Mouse (Mus musculus) spleen, adult 18-20 months (tissue): ENCODE measurements around the gene B3galnt1.
"Not testable (repeated sequence)": the region's sequence is repeated elsewhere in the genome, so short reads cannot be mapped to it uniquely, and the experiment has no call there.

ENCODE experiments used
- DNase-seq, 2 experiments: peaks; one replicate each; pipeline ENCODE4 v3.0.0; 2022; ENCODE audit warnings: mixed read lengths in 2 of 2

The B3galnt1 gene

DNA sequence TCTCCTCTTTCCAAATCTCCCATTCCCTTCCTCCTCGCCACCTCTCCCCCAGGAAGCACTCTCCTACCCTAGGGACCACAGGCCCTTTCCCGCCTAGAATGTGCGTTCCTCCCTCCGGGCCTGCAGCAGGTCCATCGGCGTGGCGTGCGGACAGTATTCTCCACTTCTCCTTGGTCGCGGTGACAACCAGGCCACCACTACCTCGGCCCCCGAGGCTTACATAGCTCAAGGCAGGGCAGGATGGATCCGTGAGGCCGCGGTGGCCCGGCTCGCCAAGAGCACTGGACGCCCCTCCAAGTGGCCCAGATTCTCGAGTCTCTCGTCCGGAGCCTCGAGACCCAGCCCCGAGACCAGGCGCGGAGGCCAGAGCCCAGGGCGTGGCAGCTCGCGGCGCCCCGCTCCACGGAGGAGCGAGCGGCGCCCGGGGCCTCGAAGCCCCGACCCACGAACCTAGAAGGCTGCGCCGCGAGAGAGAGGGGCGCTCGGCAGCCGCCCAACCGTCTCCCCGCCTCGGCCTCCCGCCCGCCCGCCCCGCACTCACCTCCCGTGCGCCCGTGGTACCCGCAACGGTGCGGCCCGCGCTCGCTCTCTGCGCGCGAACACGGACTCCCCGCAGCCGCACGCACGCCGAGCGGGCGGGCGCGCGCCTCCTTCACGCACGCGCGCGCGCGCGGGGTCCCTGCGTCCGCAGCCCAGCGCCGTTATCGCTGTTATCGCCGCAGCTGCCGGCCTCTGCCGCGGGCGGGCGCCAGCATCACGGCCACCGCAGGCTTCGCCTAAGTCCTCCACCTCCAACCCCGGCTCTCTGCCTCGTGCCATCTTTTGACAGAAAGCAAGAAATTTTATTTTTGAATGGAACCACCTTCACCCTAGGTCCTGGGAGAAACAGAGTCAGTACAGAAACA is at the start of gene B3galnt1:
B3galnt1 (minus strand) TSS at position 700 of the 905 bp plus-strand sequence.
- DNase-seq, result peak; percentile 27 to 37

DNA sequence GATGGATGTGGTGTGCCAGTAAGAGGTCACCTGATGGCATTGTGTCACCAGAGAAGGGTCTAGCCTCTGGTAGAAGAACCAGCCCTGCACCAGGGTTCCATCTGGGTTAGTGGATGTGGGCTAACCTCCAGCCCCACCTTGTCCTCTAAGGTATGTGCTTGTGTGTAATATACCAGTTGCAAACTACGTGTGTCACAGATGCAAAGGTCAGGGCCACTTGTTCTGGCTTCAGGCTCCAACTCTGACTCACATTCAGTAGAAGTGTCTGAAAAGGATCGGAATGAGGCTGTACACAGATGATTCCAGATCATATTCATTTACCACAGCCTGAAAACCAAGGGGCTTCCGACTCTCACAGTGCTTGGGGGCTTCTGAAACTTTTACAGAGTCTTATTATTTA is 35.8 kb upstream of the B3galnt1 start:
- no peak for DNase-seq

DNA sequence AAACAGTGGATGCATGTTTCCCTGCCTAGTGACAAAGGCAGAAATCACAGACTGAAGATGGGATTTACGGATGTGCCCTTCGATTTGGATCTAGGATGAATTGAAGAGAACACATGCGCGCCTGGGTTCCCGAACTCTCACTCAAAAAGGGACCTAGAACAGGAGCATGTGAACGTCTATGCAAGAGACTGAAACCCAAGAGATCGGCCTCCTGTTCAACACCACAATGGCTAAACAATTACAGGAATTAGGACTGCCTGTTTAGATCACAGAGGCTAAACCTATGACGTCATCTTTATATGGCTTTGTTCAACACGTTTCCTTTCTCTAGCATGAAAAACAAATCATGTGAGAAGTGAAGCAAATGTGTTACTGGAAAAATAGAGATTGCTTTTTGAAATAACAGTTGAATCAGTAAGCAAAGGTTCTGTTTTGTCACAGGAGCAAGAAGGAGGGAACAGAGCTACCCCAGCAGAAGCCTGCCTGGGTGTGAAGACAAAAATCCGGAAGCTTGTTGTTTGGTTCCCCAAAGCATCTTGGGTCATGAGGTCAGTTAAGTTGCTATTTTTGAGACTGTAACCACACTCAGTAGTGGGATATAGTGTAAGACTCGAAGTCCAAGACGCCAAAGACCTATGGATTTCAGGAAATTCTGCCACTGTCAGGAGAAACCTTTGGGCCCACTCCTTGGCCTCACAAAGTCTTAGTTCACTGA is 35.1 kb upstream of the B3galnt1 start:
- DNase-seq, result no peak

DNA sequence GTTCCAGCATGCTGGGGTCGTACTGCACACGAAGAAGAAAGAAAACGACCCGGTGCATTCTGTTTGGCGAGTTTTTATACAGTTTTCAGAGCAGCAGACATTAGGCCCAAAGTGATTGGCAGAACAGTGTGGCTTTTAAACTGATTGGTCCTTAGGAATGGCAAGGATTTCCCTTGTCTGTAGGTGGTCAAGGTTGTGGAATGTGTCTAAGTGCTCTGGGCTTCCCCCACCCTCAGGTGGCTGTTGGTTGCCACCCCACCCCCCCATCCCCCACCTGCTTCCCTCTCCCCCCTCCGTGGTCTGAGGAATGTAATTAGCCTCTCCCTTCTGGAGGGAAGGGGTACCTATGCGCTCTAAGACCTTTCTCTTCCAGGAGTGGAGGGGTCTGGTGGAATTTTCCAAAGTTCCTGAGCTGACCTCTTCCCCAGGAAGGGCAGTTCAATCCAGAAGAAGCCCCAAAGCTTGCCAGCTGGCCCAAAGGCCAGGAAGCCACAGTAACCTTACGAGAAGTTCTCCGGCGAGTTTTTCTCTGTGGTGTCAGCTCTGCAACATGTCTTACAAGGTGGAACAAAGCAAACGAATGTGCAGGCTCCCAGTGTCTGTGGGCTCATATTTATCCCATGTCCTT is 28.3 kb upstream of the B3galnt1 start:
- no peak for DNase-seq

DNA sequence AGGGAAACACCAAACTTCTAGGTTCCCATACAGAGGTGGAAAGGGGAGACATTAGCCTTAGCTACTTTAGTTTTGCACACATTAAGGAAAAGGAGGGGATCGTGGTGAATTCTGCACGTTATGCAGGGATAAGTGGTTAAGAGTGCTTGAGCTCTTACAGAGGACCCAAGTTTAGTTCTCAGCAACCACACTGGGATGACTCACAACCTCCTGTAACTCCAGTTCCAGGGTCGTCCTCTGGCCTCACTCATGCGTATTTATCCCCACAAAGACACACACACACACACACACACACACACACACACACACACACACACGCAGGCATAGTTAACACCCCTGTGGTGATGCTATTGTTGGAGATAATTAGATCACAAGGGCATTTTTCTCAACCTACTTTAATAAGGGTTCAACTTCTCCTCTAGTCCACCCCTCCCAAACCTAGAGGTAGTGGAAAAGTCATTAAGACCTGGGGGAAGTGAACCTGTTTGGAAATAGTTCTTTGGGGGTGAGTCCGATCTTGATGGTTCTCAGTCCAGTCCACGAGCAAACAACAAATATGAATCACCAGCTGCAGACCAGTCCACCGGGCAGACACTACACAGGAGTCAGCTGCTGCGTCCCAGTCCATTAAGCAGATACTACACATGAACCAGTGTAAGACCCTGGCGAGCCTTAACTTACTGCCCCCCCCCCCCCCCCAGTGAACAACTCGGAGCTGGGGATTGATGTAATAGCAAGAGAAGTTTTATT is 27.6 kb upstream of the B3galnt1 start:
- DNase-seq, result no peak

DNA sequence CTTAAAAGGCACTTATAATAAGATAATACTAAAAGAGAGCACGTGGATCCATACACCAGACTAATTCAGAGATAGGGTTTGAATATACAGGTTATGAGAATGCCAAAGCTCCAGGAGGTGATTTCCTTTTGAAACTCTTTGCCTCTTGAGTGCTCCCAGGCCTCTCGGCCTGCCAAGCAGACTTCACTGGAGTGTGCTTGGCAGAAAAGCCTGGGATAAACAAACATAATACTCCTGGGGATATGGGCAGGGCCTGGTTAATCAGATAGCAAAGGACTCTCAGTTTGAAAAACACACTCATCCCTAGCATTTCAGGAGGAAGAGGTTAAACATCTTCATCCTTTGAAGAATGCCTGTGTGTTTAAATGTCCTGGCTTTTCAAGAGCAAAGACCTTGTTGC is 25.4 kb upstream of the B3galnt1 start:
- no peak for DNase-seq

DNA sequence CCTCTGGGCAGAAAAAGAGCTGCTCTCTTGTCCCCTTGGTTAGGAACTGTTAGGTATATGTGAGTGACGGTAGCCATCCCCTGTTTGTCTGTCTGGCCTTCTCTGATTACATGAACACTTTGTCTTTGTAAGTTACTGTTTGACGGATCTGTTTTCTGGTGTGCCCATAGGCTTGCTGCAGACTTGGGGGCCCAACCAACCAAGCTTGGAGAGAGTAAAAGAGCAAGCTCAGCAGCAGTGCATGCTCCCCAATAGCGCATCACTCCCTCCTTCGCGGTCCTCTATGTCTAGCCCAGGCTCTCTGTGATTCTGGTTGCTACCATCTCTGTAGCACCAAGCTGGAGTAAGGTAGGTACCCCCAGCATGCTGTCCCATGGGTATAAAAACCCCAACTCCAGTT is 9.1 kb upstream of the B3galnt1 start:
- DNase-seq, result no peak

DNA sequence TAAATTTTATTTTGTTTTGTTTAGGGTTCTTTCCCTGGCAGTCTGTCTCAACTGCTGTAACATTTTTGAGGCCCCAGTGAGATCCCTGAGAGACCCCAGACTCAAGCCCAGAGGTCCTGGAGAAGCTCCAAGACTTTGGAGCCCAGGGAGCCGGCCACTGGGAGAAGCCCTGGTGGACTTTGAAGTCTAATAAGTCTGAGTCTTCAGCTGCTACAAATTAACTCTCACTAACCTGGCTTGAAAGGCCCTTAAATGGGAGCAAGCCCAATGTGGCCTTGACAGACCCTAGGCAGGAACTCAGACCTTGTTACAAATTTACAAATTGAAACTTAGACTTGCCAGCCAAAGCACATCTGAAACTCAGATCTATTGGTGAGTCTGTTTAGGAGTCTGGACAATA is 8.7 kb upstream of the B3galnt1 start:
- DNase-seq, result no peak

DNA sequence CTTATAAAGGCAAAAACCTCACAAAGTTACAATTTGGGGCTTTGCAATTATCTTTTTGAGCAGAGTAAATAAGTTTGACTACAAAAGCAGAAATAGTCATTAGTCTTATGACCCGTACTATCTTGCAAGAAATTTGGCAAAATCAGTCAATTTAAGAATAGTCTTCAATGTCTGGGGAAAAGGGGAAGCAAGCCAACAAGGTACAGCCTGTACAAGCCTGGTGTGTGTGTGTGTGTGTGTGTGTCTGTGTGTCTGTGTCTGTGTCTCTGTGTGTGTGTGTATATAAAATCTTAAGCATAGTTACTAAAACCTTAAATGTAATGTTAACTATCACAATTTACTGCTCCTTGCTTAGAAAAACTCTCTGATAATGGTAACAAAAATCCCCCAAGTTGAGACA is 8.2 kb upstream of the B3galnt1 start:
- DNase-seq, result no peak

DNA sequence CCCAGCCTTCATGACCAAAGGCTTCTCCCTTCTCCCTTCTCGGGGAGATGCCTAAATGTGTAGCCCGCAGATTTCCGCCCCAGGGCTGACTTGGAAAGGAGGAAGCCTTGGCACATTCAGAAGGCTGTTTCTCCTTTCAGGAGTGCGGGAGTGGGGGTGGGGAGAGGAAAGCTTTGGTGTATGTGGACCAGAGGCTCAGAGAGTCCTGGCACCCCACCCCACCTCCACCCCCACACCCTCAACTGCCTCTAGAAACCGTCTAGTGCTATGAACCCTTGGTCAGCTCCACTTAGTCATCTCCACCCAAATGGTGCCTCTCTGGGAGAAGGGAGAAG is 373 bp upstream of the B3galnt1 start:
- no peak for DNase-seq

DNA sequence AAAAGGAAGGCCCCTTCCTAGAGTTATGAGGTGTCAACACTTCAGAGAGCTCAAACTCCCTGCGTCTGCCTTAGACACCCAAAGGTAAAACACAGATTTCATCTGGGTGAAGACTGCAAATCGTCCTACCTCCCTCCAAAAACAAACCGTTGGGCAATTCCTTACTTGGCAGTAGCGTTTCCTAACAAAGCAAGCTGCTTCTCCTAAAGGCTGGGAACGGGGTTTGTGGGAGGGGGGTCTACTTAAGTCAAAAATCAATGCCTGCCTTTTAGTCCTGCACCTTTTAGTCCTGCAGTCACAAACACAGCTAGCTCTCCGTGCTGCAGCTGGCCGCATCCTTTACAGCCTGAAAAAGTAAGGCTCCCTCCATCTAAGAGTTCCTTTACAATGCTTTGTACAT is 944 bp downstream of the B3galnt1 start:
- no peak for DNase-seq

DNA sequence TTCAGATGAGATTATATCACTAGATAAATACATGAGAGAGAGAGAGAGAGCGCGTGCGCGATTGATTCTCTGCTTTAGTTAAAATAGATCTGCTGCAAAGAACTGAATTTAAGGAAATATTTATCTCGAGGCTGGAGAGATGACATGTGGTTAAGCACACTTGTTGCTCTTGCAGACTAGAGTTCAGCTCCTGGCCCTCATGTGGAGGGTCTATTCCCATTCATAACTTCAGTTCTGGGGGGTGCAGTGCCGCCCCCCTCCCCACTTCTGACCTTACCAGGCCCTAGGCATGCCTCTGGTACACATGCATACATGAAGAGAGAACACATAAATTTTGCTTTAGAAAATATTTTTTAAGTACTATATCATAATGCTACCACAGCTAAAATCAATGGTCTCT is 1.5 kb downstream of the B3galnt1 start:
- DNase-seq, result no peak

DNA sequence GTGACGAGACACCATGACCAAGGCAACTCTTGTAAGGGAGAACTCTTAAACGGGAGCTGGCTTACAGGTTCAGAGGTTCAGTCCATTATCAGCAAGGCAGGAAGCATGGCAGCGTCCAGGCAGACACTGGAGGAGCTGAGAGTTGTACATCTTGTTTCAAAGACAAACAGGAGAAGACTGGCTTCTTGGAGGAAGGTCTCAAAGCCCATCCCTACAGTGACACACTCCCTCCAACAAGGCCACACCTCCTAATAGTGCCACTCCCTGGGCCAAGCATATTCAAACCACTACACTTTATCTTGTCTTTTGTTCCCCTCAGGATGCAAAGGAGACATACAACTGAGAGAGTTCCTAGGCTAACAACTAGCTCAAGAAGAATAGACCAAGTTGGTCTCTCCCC is 2.6 kb downstream of the B3galnt1 start:
- DNase-seq, result no peak

DNA sequence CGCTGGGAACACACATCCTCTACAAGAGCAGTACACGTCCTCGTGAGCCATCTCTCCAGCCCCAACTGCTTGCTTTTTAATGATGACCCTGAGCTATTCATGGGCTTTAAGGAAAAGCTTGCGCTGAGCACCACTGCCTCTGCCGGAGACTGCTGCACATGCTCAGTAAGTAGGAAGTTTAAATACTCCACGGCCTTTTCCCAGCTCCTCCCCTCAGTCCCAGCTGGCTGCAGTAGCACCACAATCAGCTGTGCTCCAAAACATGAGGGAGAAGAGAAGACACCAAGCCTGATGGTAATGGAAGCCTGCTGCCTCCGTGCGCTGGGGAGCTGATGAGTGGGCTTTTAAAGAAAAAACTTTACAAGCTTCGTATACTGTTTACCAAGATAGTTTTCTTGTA is 4.7 kb downstream of the B3galnt1 start:
- no peak for DNase-seq

DNA sequence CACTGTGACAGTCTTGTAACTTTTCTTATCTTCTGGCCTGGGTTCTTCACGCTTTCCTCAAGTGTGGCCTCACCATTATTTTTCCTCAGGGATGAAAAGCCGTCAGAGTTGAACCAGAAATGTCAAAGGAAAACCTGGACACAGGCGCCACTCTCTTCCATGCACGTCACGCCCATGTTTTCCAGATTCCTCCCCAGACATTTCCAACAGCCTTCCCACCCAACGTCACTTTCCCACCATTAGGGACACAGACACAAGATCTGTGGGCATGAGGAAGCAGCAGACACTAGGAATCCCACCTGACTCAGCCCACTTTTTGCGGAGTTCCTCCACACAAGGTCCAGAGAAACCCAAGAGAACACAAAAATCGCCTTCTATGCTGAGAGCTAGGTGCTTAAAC is 5.3 kb downstream of the B3galnt1 start:
- no peak for DNase-seq

DNA sequence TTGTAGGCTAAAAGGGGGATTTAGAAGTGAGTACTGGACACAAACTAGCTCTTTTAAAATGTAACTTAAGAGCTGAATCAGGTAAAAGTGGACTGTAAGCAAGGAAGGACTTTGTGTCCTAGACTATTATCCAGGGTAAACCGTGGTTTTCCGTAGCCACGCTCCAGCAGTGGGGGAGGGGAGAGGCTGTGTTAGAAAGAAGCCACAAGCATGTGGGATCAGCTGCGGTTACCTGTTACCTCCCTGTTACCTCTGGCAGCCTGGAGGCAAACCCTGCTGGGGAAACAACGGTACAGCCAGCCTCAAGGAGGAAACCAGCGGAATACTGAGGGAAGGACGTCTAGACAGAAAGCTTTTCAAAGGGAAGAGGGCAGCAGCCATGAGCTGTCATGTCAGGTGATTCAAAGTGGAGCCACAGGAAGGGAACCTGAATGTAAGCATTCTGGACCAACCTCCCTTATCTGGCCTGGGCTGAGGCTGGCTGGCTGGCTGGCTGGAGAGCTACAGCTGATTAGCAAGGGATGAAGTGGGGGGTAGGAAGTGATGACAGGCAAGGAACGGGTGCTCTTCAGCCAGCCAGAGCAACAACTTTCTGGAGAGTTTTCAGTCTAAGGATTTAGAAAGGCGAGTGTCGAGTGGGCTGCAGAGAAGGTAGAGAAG is 10.5 kb downstream of the B3galnt1 start:
- DNase-seq, result no peak

DNA sequence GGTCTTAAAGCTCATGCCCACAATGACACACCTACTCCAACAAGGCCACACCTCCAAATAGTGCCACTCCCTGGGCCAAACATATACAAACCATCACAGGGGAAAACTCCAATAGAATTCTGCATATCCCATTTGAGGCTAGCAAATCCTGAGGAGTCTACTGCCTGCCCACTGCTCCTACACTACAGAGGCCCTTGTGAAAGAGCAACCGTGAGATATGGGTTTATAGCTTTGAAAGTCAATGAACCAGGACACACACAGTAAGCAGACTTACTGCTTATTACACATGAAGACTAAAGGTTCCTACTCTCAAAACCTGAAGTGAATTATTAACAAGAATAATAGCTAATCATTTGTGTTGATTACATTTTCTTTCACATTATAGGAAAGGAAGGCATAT is 15.0 kb downstream of the B3galnt1 start:
- no peak for DNase-seq

DNA sequence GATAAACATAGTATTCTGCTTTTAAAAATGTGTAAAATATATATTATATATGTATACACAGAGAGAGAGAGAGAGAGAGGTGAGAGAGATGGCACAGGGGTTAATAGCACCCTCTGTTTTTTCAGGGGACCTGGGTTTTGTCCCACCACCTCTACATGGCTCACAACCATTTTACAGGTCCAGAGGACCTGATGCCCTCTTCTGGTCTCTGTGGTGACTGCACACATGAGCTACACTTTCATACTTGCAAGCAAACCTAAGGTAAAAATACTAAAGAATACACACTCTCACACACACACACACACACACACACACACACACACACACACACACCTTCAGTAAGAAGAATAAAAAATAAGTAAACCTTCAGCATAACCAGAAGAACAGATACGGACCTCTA is 20.0 kb downstream of the B3galnt1 start:
- DNase-seq, result no peak

DNA sequence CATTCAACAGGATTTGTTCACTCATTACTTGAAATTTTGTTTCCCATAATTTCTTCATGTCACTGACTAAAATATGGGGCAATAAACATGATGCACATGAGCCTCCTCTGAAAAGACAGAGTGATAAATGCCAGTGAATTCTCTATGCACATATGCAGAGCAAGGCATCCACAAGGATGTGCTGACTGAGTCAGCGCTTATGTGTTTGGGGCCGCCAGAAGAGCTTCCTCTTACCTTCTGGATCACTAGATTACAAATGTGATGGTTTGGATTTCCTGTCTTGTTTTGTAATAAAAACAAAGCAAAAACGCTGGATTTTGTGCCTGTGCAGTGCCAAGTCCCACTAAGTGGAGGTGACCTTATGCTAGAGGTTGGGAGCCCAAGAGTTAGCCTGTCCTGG is 22.0 kb downstream of the B3galnt1 start:
- DNase-seq, result no peak

DNA sequence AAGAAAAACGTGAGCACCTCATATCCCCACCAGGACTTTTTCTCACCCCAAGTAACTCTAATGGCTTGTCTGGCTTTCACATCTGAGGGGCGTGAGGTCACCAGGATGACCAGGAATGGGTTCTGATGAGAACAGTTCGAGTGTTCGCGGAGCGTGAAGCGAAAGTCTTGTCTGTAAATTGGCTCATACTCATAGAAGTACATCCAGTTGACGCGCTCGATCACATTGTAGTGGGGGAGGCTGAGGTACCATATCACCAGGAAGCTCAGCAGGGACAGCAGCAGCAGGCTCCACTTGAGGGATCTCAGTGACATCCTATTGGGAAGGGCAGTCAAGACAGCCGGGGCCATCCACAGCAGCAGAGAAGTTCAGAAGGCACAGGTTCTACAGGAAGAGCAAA is 23.2 kb downstream of the B3galnt1 start:
- no peak for DNase-seq

DNA sequence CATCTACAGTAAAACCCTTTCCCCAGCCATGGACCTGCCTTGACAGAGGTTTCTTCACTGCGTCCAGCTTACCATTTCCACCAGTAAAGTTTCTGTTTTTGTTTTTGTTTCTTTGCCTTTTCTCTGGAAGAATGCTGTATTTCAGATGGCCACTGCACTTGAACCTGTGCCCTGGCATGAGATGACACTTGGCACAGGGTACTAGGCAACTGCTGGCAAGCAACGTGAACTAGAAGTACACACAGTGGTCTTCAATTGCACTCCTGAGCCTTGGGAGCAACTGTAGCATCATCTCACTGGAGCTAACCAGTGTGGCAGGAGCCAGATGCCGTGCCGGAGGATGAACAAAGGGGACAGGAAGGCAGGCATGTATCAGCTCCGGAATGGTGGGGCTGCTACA is 26.2 kb downstream of the B3galnt1 start:
- no peak for DNase-seq

DNA sequence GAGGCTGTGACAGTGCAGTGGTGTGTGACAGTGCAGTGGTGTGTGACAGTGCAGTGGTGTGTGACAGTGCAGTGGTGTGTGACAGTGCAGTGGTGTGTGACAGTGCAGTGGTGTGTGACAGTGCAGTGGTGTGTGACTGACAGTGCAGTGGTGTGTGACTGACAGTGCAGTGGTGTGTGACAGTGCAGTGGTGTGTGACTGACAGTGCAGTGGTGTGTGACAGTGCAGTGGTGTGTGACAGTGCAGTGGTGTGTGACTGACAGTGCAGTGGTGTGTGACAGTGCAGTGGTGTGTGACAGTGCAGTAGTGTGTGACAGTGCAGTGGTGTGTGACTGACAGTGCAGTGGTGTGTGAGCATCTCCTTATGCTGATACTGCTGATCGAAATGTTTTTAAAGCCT is 33.2 kb downstream of the B3galnt1 start:
- not testable (repeated sequence) for DNase-seq

DNA sequence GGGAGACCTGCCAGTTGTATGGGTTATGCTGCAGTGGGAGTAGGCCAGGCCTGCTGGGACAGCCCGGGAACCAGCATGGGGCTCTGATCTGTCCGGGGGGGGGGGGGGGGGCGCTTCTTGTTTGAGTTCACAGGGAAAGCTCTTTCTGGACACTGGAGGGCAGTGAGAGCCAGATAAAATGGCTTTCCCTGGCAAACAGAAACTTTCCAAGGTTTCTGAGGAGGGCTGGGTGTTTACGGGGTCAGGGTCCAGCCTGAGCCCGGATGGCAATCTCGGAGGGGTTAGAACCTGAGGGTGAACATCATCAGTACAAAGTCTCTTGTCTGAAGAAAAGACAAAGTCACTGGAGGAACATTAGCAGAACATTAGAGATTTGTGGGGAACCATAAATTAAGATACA is 35.4 kb downstream of the B3galnt1 start:
- no peak for DNase-seq
